Mouse (Mus musculus) retina, embryonic 14.5 days (tissue): ENCODE measurements around the gene Ttc28.
A peak's percentile ranks its signal among the peaks of the same experiment; 100 is the strongest.

Source experiments
- DNase-seq: peaks from one replicate; pipeline ENCODE4 v3.0.0-alpha.2; 2015; ENCODE audit warnings: low spot score

The Ttc28 gene

GRCm38 (mm10) chr5:111054380-111054779 is 174.8 kb downstream of the Ttc28 start:
- DNase-seq: no peak

GRCm38 (mm10) chr5:111054848-111055428 is 175.3 kb downstream of the Ttc28 start:
- peak; percentile 69 for DNase-seq

- no peak for DNase-seq
Observed at GRCm38 (mm10) chr5:111055507-111055906, 175.9 kb downstream of the Ttc28 start.

GRCm38 (mm10) chr5:111057084-111057483 is 177.5 kb downstream of the Ttc28 start:
- DNase-seq: peak; percentile 85

GRCm38 (mm10) chr5:111058401-111059139 is 179.0 kb downstream of the Ttc28 start:
- DNase-seq: no peak

- no peak for DNase-seq
Observed at GRCm38 (mm10) chr5:111059140-111059921, 179.7 kb downstream of the Ttc28 start.

GRCm38 (mm10) chr5:111060246-111060745 is 180.7 kb downstream of the Ttc28 start:
- no peak for DNase-seq

GRCm38 (mm10) chr5:111063155-111063554 is 183.6 kb downstream of the Ttc28 start:
- DNase-seq: no peak

- DNase-seq: no peak
Observed at GRCm38 (mm10) chr5:111063991-111064390, 184.4 kb downstream of the Ttc28 start.

- DNase-seq: no peak
Observed at GRCm38 (mm10) chr5:111065770-111066169, 186.2 kb downstream of the Ttc28 start.

GRCm38 (mm10) chr5:111069503-111069902 is 189.9 kb downstream of the Ttc28 start:
- no peak for DNase-seq

- no peak for DNase-seq
Observed at GRCm38 (mm10) chr5:111069931-111070330, 190.3 kb downstream of the Ttc28 start.

- no peak for DNase-seq
Observed at GRCm38 (mm10) chr5:111070361-111070760, 190.8 kb downstream of the Ttc28 start.

GRCm38 (mm10) chr5:111073316-111073736 is 193.7 kb downstream of the Ttc28 start:
- DNase-seq: no peak

GRCm38 (mm10) chr5:111074050-111074449 is 194.4 kb downstream of the Ttc28 start:
- no peak for DNase-seq

GRCm38 (mm10) chr5:111075841-111076240 is 196.2 kb downstream of the Ttc28 start:
- no peak for DNase-seq

GRCm38 (mm10) chr5:111077261-111077660 is 197.7 kb downstream of the Ttc28 start:
- DNase-seq: peak; percentile 12

- DNase-seq: no peak
Observed at GRCm38 (mm10) chr5:111080601-111081000, 201.0 kb downstream of the Ttc28 start.

- DNase-seq: no peak
Observed at GRCm38 (mm10) chr5:111085849-111086248, 206.2 kb downstream of the Ttc28 start.

- no peak for DNase-seq
Observed at GRCm38 (mm10) chr5:111096750-111097149, 217.1 kb downstream of the Ttc28 start.

- no peak for DNase-seq
Observed at GRCm38 (mm10) chr5:111097233-111098160, 217.9 kb downstream of the Ttc28 start.
